Mouse (Mus musculus) liver, embryonic 14.5 days (tissue): ENCODE data around the gene Rnf141. TPM values are rescaled to one million over a fixed set of nuclear protein-coding genes. Genes with fewer than 3 reads are reported as not detected.

Experiments
- ATAC-seq: fragments of 200-750 bp; cut with Nextera tagmentation; 2 replicates; pipeline ENCODE4 v1.8.0; 2017; ENCODE audit warnings: moderate number of reproducible peaks, mild to moderate bottlenecking, moderate library complexity; ENCODE audit not compliant: insufficient read depth
- DNase-seq, 3 experiments: peaks; one replicate each; pipeline ENCODE4 v3.0.0-alpha.2; 2012 to 2013; ENCODE audit warnings: low read depth in 3 of 3, low spot score in 3 of 3
- H3K27ac ChIP-seq: fragments of 300-500 bp; sonication (generic); 2 replicates; pipeline ENCODE4 v1.5.1; 2014; ENCODE audit warnings: moderate library complexity, mild to moderate bottlenecking, control low read depth, inconsistent platforms
- H3K27me3 ChIP-seq: fragments of 300-500 bp; sonication (generic); 2 replicates; pipeline ENCODE4 v1.6.1; 2014; ENCODE audit warnings: mild to moderate bottlenecking, low read length, moderate library complexity; ENCODE audit not compliant: control insufficient read depth, insufficient read depth
- H3K36me3 ChIP-seq: fragments of 300-500 bp; sonication (generic); replicated peaks from 2 replicates; pipeline ENCODE4 v1.6.1; 2014; ENCODE audit warnings: low read depth; ENCODE audit not compliant: control insufficient read depth, insufficient read depth
- H3K4me1 ChIP-seq, 2 experiments: fragments of 200-500 bp in 1 of 2; fragments of 300-500 bp in 1 of 2; sonication (generic) in 1 of 2; replicated peaks; 2 replicates each; pipeline ENCODE4 v1.6.1; 2012 to 2014; ENCODE audit warnings: antibody characterized with exemption in 1 of 2, inconsistent platforms in 1 of 2, low read length in 1 of 2; ENCODE audit not compliant: control insufficient read depth in 2 of 2, insufficient read depth in 2 of 2
- H3K4me2 ChIP-seq: fragments of 300-500 bp; sonication (generic); 2 replicates; pipeline ENCODE4 v1.6.1; 2014; ENCODE audit warnings: low read depth, mild to moderate bottlenecking, control low read depth, moderate library complexity
- H3K4me3 ChIP-seq, 2 experiments: fragments of 200-500 bp in 1 of 2; fragments of 300-500 bp in 1 of 2; sonication (generic) in 1 of 2; 2 replicates each; pipeline ENCODE4 v1.5.1; 2012 to 2014; ENCODE audit warnings: low read depth in 2 of 2, low read length in 2 of 2, mild to moderate bottlenecking in 2 of 2, control low read depth in 1 of 2, inconsistent platforms in 1 of 2, moderate library complexity in 1 of 2; ENCODE audit not compliant: insufficient read depth in 1 of 2
- H3K9ac ChIP-seq: fragments of 300-500 bp; sonication (generic); replicated peaks from 2 replicates; pipeline ENCODE4 v1.6.1; 2014; ENCODE audit warnings: mild to moderate bottlenecking, control low read depth, moderate library complexity
- H3K9me3 ChIP-seq: fragments of 300-500 bp; sonication (generic); 2 replicates; pipeline ENCODE4 v1.6.1; 2016; ENCODE audit warnings: low read length, mixed read lengths; ENCODE audit not compliant: control insufficient read depth
- CTCF ChIP-seq: IDR thresholded peaks from 2 replicates; pipeline ENCODE4 v1.5.1; 2016; ENCODE audit warnings: antibody characterized with exemption, low read depth, control low read depth
- EP300 ChIP-seq: IDR thresholded peaks from 2 replicates; pipeline ENCODE4 v1.6.1; 2016; ENCODE audit warnings: antibody characterized with exemption, low read depth
- WGBS: fragments of 180-500 bp; shearing (Covaris S2); extraction: QIAGEN DNeasy Blood & Tissue Kit; methylation state at CpG from one replicate; pipeline ENCODE4 v1.1.7; 2014; ENCODE audit not compliant: insufficient replicate concordance; 5-methylcytosine and 5-hydroxymethylcytosine counted together
- polyA plus RNA-seq, 2 experiments: library from polyadenylated mRNA; depleted of rRNA in 1 of 2; stranded (reverse) in 1 of 2; unstranded in 1 of 2; fragments of >200 nt; fragmentation: Nextera tagmentation in 1 of 2; extraction: Ambion mirVana in 1 of 2; gene quantifications; 2 replicates each; pipeline versions ENCODE4 v1.2.1 to v1.2.3; 2012 to 2014

Gene Rnf141
- polyA plus RNA-seq, 2 experiments = 17.4 to 25.4 TPM

GRCm38 (mm10) chr7:110876965-110877364 lies 32.7 kb upstream of the Rnf141 start:
- H3K4me3 ChIP-seq = no peak overlapping the region
- no peaks in the 10 kb centered on the region for H3K36me3 ChIP-seq
- no peaks in the 10 kb centered on the region for H3K9me3 ChIP-seq
- TF ChIP-seq CTCF = no peak
- TF ChIP-seq EP300 = no peak
- H3K4me2 ChIP-seq = no peak overlapping the region
- peak; percentile 38; the same call in 1 of the 2 replicates for ATAC-seq
- 18% methylated on average over 4 of the region's 4 CpGs for WGBS
- H3K9ac ChIP-seq = no peak overlapping the region
- no peak for DNase-seq
- H3K27ac ChIP-seq = no peak overlapping the region
- no peaks in the 10 kb centered on the region for H3K27me3 ChIP-seq
- H3K4me1 ChIP-seq = peaks cover 2 to 33% of the 10 kb centered on the region in 2 experiments; a peak in 3 of 4 replicates

GRCm38 (mm10) chr7:110868807-110869206 lies 24.6 kb upstream of the Rnf141 start:
- TF ChIP-seq CTCF (no peak), EP300 (no peak)
- 71% methylated on average over 5 of the region's 5 CpGs for WGBS
- no peak overlapping the region for H3K4me2 ChIP-seq
- no peaks in the 10 kb centered on the region for H3K9me3 ChIP-seq
- H3K27ac ChIP-seq = no peak overlapping the region
- H3K27me3 ChIP-seq = no peaks in the 10 kb centered on the region
- H3K36me3 ChIP-seq = no peaks in the 10 kb centered on the region
- ATAC-seq (no peak), DNase-seq (no peak)
- H3K4me1 ChIP-seq = no peaks in the 10 kb centered on the region
- H3K4me3 ChIP-seq = no peak overlapping the region
- H3K9ac ChIP-seq = no peak overlapping the region

GRCm38 (mm10) chr7:110867116-110867515 lies 22.9 kb upstream of the Rnf141 start:
- Histone ChIP-seq H3K36me3 (no peaks in the 10 kb centered on the region), H3K27me3 (no peaks in the 10 kb centered on the region), H3K4me3 (no peak overlapping the region), H3K27ac (no peak overlapping the region), H3K9ac (no peak overlapping the region), H3K4me1 (no peaks in the 10 kb centered on the region), H3K4me2 (no peak overlapping the region), H3K9me3 (no peaks in the 10 kb centered on the region)
- 74% methylated on average over 6 of the region's 6 CpGs for WGBS
- ATAC-seq (no peak), DNase-seq (no peak)
- TF ChIP-seq CTCF (no peak), EP300 (no peak)

GRCm38 (mm10) chr7:110866021-110866420 lies 21.8 kb upstream of the Rnf141 start:
- WGBS = 78% methylated on average over 3 of the region's 3 CpGs
- H3K27me3 ChIP-seq = no peaks in the 10 kb centered on the region
- H3K36me3 ChIP-seq = no peaks in the 10 kb centered on the region
- no peak for TF ChIP-seq EP300
- no peak for TF ChIP-seq CTCF
- H3K4me3 ChIP-seq = no peak overlapping the region
- H3K9me3 ChIP-seq = no peaks in the 10 kb centered on the region
- no peak overlapping the region for H3K9ac ChIP-seq
- DNase-seq (no peak), ATAC-seq (no peak)
- no peak overlapping the region for H3K27ac ChIP-seq
- no peak overlapping the region for H3K4me2 ChIP-seq
- no peaks in the 10 kb centered on the region; a peak in 1 of 4 replicates for H3K4me1 ChIP-seq

- no peak overlapping the region for H3K27ac ChIP-seq
- no peak overlapping the region for H3K4me2 ChIP-seq
- H3K4me3 ChIP-seq = no peak overlapping the region
- no peak overlapping the region for H3K9ac ChIP-seq
- no peak for DNase-seq
- H3K4me1 ChIP-seq = peaks cover 0 to 2% of the 10 kb centered on the region in 2 experiments; a peak in 1 of 4 replicates
- H3K36me3 ChIP-seq = no peaks in the 10 kb centered on the region
- 69% methylated on average over 6 of the region's 6 CpGs for WGBS
- ATAC-seq = no peak
- no peaks in the 10 kb centered on the region for H3K9me3 ChIP-seq
- TF ChIP-seq CTCF = no peak
- no peak for TF ChIP-seq EP300
- H3K27me3 ChIP-seq = no peaks in the 10 kb centered on the region
These were observed 21.3 kb upstream of the Rnf141 start for GRCm38 (mm10) chr7:110865570-110865969.
